Mouse (Mus musculus): ENCODE results near the gene Npc2.
A peak's percentile ranks its signal among the peaks of the same experiment; 100 is the strongest.

DNA sequence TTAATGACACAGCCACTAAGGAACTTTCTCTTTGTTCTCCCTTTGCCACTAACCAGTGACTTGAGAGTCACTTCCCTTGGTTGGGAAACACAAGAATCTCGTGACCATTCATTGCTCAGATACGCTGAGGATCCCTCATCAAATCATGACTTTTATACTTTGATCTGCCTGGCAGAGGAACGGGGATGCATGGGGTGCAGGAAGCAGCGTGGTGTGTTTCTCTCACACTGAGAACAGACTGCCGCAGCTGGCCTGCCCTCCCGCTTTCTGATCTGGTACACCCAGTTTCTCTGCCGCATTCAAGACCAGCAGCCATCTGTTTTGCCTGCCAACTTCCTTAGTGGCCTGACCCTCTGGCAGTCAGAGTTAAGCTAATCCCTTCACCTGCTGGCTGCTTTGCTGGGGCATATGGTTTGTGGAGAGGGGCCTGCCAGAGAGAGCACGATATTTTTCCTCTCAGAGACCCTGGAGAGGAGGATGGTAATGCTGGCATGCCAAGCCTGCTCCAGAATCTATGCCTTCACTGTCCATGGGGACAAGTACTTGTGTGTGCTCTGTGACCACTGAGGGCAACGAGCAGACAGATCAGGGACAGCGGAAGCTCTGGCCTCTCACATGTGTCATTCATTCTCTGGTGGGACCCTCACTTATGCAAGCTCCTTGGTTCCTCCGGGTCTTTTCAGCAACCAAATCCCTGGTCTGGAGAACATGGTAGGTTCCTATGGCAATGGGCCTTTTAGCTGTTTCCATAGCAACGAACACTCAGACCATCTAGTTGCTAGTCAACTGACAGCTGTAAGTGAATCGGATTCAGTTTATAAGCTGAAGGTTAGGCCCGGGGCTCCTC is 20.6 kb downstream of the Npc2 start:
- no peak for TF ChIP-seq CTCF (IDR thresholded peaks at IDR 0.05; ENCODE audit: low read depth, low read length)
- peak; percentile 57; the same call in 1 of the 2 replicates for TF ChIP-seq POLR2A (IDR thresholded peaks at IDR 0.05; ENCODE audit: borderline replicate concordance, low read depth, low read length)

Data from bone marrow macrophage, adult 2 months (primary cell).